Mouse (Mus musculus): ENCODE results near the gene 4921509C19Rik.
"Not testable (repeated sequence)": the region's sequence is repeated elsewhere in the genome, so short reads cannot be mapped to it uniquely, and the experiment has no call there.

Gene 4921509C19Rik

GRCm38 (mm10) chr2:151476053-151476452 is at the start of gene 4921509C19Rik:
TSS of gene 4921509C19Rik (minus strand) at chr2:151476153.
- not testable (repeated sequence) for DNase-seq

- DNase-seq = no peak
These were observed 49.6 kb upstream of the 4921509C19Rik start for GRCm38 (mm10) chr2:151525520-151525919.

GRCm38 (mm10) chr2:151524324-151525041 is 48.5 kb upstream of the 4921509C19Rik start:
- no peak for DNase-seq

GRCm38 (mm10) chr2:151519000-151519399 is 43.0 kb upstream of the 4921509C19Rik start:
- DNase-seq = no peak

GRCm38 (mm10) chr2:151513525-151514285 is 37.8 kb upstream of the 4921509C19Rik start:
- DNase-seq = no peak

- DNase-seq = peak; percentile 84
These were observed 36.2 kb upstream of the 4921509C19Rik start for GRCm38 (mm10) chr2:151512199-151512598.

GRCm38 (mm10) chr2:151504226-151504625 is 28.3 kb upstream of the 4921509C19Rik start:
- DNase-seq = no peak

- DNase-seq = no peak
These were observed 24.6 kb upstream of the 4921509C19Rik start for GRCm38 (mm10) chr2:151500442-151501007.

- DNase-seq = no peak
These were observed 22.4 kb upstream of the 4921509C19Rik start for GRCm38 (mm10) chr2:151498358-151498757.

GRCm38 (mm10) chr2:151494035-151494803 is 18.3 kb upstream of the 4921509C19Rik start, which contains the start of gene Nsfl1c:
TSS of gene Nsfl1c (plus strand) at chr2:151494182.
- peak; percentile 97 for DNase-seq

GRCm38 (mm10) chr2:151486496-151486895 is 10.5 kb upstream of the 4921509C19Rik start:
- no peak for DNase-seq

GRCm38 (mm10) chr2:151434971-151435370 is 41.0 kb downstream of the 4921509C19Rik start:
- DNase-seq = not testable (repeated sequence)

GRCm38 (mm10) chr2:151434203-151434602 is 41.8 kb downstream of the 4921509C19Rik start:
- DNase-seq = peak; percentile 16
